Mouse (Mus musculus) forebrain, embryonic 11.5 days (tissue): ENCODE results near the gene Csnk2a2. TPM values are rescaled to one million over a fixed set of nuclear protein-coding genes. Genes with fewer than 3 reads are reported as not detected.

Source experiments
- ATAC-seq: fragments of 200-750 bp; cut with Nextera tagmentation; replicated peaks from 2 replicates; pipeline ENCODE4 v1.8.0; 2017; ENCODE audit warnings: moderate TSS enrichment; ENCODE audit not compliant: low FRiP score
- DNase-seq: peaks from one replicate; pipeline ENCODE4 v3.0.0-alpha.2; 2017; ENCODE audit warnings: low spot score
- H3K27ac ChIP-seq: fragments of 300-500 bp; sonication (generic); 2 replicates; pipeline ENCODE4 v1.5.1; 2014; ENCODE audit warnings: low read depth, low read length
- H3K27me3 ChIP-seq: fragments of 300-500 bp; sonication (generic); 2 replicates; pipeline ENCODE4 v1.6.1; 2014; ENCODE audit warnings: mild to moderate bottlenecking, low read length, mixed read lengths; ENCODE audit not compliant: control insufficient read depth, insufficient read depth
- H3K36me3 ChIP-seq: fragments of 300-500 bp; sonication (generic); 2 replicates; pipeline ENCODE4 v1.6.1; 2014; ENCODE audit warnings: mild to moderate bottlenecking, low read length, moderate library complexity, mixed read lengths; ENCODE audit not compliant: control insufficient read depth, insufficient read depth
- H3K4me1 ChIP-seq: fragments of 300-500 bp; sonication (generic); replicated peaks from 2 replicates; pipeline ENCODE4 v1.6.1; 2014; ENCODE audit warnings: low read length, mixed read lengths; ENCODE audit not compliant: control insufficient read depth, insufficient read depth
- H3K4me2 ChIP-seq: fragments of 300-500 bp; sonication (generic); 2 replicates; pipeline ENCODE4 v1.6.1; 2014; ENCODE audit warnings: low read depth, mild to moderate bottlenecking, low read length, moderate library complexity, mixed read lengths; ENCODE audit not compliant: severe bottlenecking
- H3K4me3 ChIP-seq: fragments of 300-500 bp; sonication (generic); 2 replicates; pipeline ENCODE4 v1.5.1; 2014; ENCODE audit warnings: low read depth, low read length
- H3K9ac ChIP-seq: fragments of 300-500 bp; sonication (generic); 2 replicates; pipeline ENCODE4 v1.6.1; 2014; ENCODE audit warnings: low read length
- H3K9me3 ChIP-seq: fragments of 300-500 bp; sonication (generic); 2 replicates; pipeline ENCODE4 v1.6.1; 2016; ENCODE audit warnings: low read length, mixed read lengths; ENCODE audit not compliant: control insufficient read depth
- WGBS: fragments of 180-500 bp; shearing (Covaris S2); extraction: QIAGEN DNeasy Blood & Tissue Kit; methylation state at CpG from one replicate; pipeline ENCODE4 v1.1.7; 2014; 5-methylcytosine and 5-hydroxymethylcytosine counted together
- polyA plus RNA-seq: library from polyadenylated mRNA; unstranded; fragments of >200 nt; fragmentation: Nextera tagmentation; extraction: Ambion mirVana; gene quantifications from 2 replicates; pipeline ENCODE4 v1.2.1, GENCODE M21; 2014

Gene Csnk2a2
- polyA plus RNA-seq, 1 experiment from 2014 or later, result 21.2 TPM

- no peaks in the 10 kb centered on the region for H3K9me3 ChIP-seq
- no peak overlapping the region for H3K4me3 ChIP-seq
- no peak for DNase-seq
- H3K27me3 ChIP-seq, result no peaks in the 10 kb centered on the region
- H3K27ac ChIP-seq, result no peak overlapping the region
- no peak overlapping the region; the same call in 1 of the 2 replicates for H3K4me2 ChIP-seq
- peaks cover 8% of the 10 kb centered on the region; the same call in 1 of the 2 replicates for H3K4me1 ChIP-seq
- no peak for ATAC-seq
- H3K36me3 ChIP-seq, result no peaks in the 10 kb centered on the region
- H3K9ac ChIP-seq, result no peak overlapping the region
- WGBS, result 94% methylated on average over 9 of the region's 9 CpGs
Measured at GRCm38 (mm10) chr8:95435471-95435870, 54.4 kb downstream of the Csnk2a2 start.

GRCm38 (mm10) chr8:95434686-95435439, 55.0 kb downstream of the Csnk2a2 start, which contains the start of gene Cfap20:
Gene Cfap20 (minus strand): TSS chr8:95434869.
- Histone ChIP-seq H3K27ac (peak within 1 kb of the TSS; percentile 82), H3K9me3 (no peaks in the 10 kb centered on the region), H3K4me2 (peak within 1 kb of the TSS; percentile 87), H3K27me3 (no peaks in the 10 kb centered on the region), H3K4me1 (peaks cover 13% of the 10 kb centered on the region; the same call in 1 of the 2 replicates), H3K4me3 (peak within 1 kb of the TSS; percentile 83), H3K9ac (peak within 1 kb of the TSS; percentile 85), H3K36me3 (no peaks in the 10 kb centered on the region)
- ATAC-seq (peak; percentile 97), DNase-seq (peak; percentile 100)
- WGBS, result 1% methylated on average over 47 of the region's 51 CpGs

- peak; percentile 60 for ATAC-seq
Measured at GRCm38 (mm10) chr8:95434233-95434632, 55.6 kb downstream of the Csnk2a2 start.

GRCm38 (mm10) chr8:95433124-95433523, 56.7 kb downstream of the Csnk2a2 start:
- Histone ChIP-seq H3K4me3 (peak overlapping the region; percentile 83), H3K9ac (peak overlapping the region; percentile 85; the same call in 1 of the 2 replicates), H3K4me1 (peaks cover 13% of the 10 kb centered on the region), H3K4me2 (peak overlapping the region; percentile 87), H3K27me3 (no peaks in the 10 kb centered on the region), H3K9me3 (no peaks in the 10 kb centered on the region), H3K36me3 (no peaks in the 10 kb centered on the region), H3K27ac (no peak overlapping the region)
- 75% methylated on average over 4 of the region's 4 CpGs for WGBS
- DNase-seq, result no peak
- no peak for ATAC-seq

More at GRCm38 (mm10) chr8:95434233-95434632, 55.6 kb downstream of the Csnk2a2 start:
- under 1% methylated on average over 25 of the region's 25 CpGs for WGBS
- Histone ChIP-seq H3K36me3 (no peaks in the 10 kb centered on the region), H3K4me2 (peak overlapping the region; percentile 87), H3K27me3 (no peaks in the 10 kb centered on the region), H3K27ac (peak overlapping the region; percentile 82), H3K4me3 (peak overlapping the region; percentile 83), H3K4me1 (peaks cover 13% of the 10 kb centered on the region; the same call in 1 of the 2 replicates), H3K9me3 (no peaks in the 10 kb centered on the region), H3K9ac (peak overlapping the region; percentile 85)
- peak; percentile 82 for DNase-seq

GRCm38 (mm10) chr8:95432471-95432870, 57.4 kb downstream of the Csnk2a2 start:
- Histone ChIP-seq H3K4me1 (peaks cover 18% of the 10 kb centered on the region), H3K4me2 (no peak overlapping the region), H3K9ac (no peak overlapping the region), H3K27ac (no peak overlapping the region), H3K27me3 (no peaks in the 10 kb centered on the region), H3K9me3 (no peaks in the 10 kb centered on the region), H3K4me3 (no peak overlapping the region), H3K36me3 (no peaks in the 10 kb centered on the region)
- ATAC-seq, result no peak
- DNase-seq, result no peak
- WGBS, result 92% methylated on average over 3 of the region's 3 CpGs

- H3K4me2 ChIP-seq, result peak overlapping the region; percentile 34
- H3K4me1 ChIP-seq, result peaks cover 23% of the 10 kb centered on the region
- no peak overlapping the region for H3K4me3 ChIP-seq
- ATAC-seq (peak; percentile 29), DNase-seq (peak; percentile 70)
- H3K9ac ChIP-seq, result no peak overlapping the region; the same call in 1 of the 2 replicates
- no peaks in the 10 kb centered on the region for H3K27me3 ChIP-seq
- no peaks in the 10 kb centered on the region for H3K36me3 ChIP-seq
- peak overlapping the region; percentile 79 for H3K27ac ChIP-seq
- WGBS, result 28% methylated on average over 3 of the region's 3 CpGs
- H3K9me3 ChIP-seq, result no peaks in the 10 kb centered on the region
Measured at GRCm38 (mm10) chr8:95429945-95430344, 59.9 kb downstream of the Csnk2a2 start.

GRCm38 (mm10) chr8:95427594-95428535, 62.0 kb downstream of the Csnk2a2 start:
- H3K4me3 ChIP-seq, result no peak overlapping the region
- H3K36me3 ChIP-seq, result no peaks in the 10 kb centered on the region
- ATAC-seq, result peak; percentile 57
- peak overlapping the region; percentile 16; the same call in 1 of the 2 replicates for H3K4me2 ChIP-seq
- DNase-seq, result peak; percentile 85
- H3K27me3 ChIP-seq, result no peaks in the 10 kb centered on the region
- peak overlapping the region; percentile 84 for H3K27ac ChIP-seq
- no peak overlapping the region for H3K9ac ChIP-seq
- no peaks in the 10 kb centered on the region for H3K9me3 ChIP-seq
- 51% methylated on average over 12 of the region's 12 CpGs for WGBS
- peaks cover 16% of the 10 kb centered on the region for H3K4me1 ChIP-seq

GRCm38 (mm10) chr8:95426781-95427281, 63.0 kb downstream of the Csnk2a2 start:
- H3K4me1 ChIP-seq, result peaks cover 14% of the 10 kb centered on the region
- WGBS, result 65% methylated on average over 2 of the region's 2 CpGs
- no peaks in the 10 kb centered on the region for H3K36me3 ChIP-seq
- no peak overlapping the region for H3K4me3 ChIP-seq
- no peak overlapping the region; the same call in 1 of the 2 replicates for H3K4me2 ChIP-seq
- peak; percentile 53 for ATAC-seq
- H3K27ac ChIP-seq, result peak overlapping the region; percentile 84
- no peaks in the 10 kb centered on the region for H3K27me3 ChIP-seq
- H3K9ac ChIP-seq, result no peak overlapping the region
- H3K9me3 ChIP-seq, result no peaks in the 10 kb centered on the region
- DNase-seq, result no peak
